Mouse (Mus musculus): ENCODE data around the gene Ppa1. TPM values are rescaled to one million over a fixed set of nuclear protein-coding genes. Genes with fewer than 3 reads are reported as not detected.
A peak's percentile ranks its signal among the peaks of the same experiment; 100 is the strongest.

Gene Ppa1
- polyA plus RNA-seq, 1 experiment from 2014 or later, result 321 TPM

DNA sequence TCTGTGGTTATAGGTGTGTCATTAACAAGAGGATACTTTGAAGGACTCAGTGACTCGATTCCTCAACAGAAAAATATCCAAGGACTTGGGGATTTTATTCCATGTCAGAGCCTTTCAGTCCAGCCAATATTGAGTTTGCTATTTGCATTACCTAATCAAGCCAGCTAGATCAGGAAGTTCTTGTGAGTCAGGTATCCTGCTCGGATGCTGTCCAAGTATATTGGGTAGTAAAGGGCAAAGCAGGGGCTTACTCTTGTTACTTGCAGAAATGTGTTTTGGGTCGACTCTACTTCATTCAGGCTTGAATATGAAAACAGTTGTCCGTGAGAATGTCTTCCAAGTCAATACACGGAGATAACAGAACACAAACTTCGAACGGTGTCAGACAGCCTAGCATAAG lies 6.3 kb downstream of the Ppa1 start:
- no peaks in the 10 kb centered on the region for H3K27me3 ChIP-seq (ENCODE audit: control insufficient read depth, insufficient read depth, low read length)
- H3K4me3 ChIP-seq (ENCODE audit: low read depth, low read length), result no peak overlapping the region
- no peak overlapping the region for H3K9ac ChIP-seq (ENCODE audit: low read length)
- no peak overlapping the region for H3K27ac ChIP-seq (replicated peaks; ENCODE audit: low read depth, low read length)
- H3K9me3 ChIP-seq (ENCODE audit: control insufficient read depth, low read length), result no peaks in the 10 kb centered on the region
- H3K36me3 ChIP-seq (ENCODE audit: control insufficient read depth, insufficient read depth, low read length), result peaks cover 4% of the 10 kb centered on the region
- no peak overlapping the region for H3K4me2 ChIP-seq (ENCODE audit: low read depth, severe bottlenecking)
- DNase-seq (ENCODE audit: low spot score) (no peak), ATAC-seq (ENCODE audit: insufficient number of reproducible peaks, low FRiP score, low TSS enrichment, low read depth) (no peak)
- no peaks in the 10 kb centered on the region for H3K4me1 ChIP-seq (ENCODE audit: control insufficient read depth, insufficient read depth, low read length)
- 92% methylated on average over 7 of the region's 7 CpGs for WGBS

DNA sequence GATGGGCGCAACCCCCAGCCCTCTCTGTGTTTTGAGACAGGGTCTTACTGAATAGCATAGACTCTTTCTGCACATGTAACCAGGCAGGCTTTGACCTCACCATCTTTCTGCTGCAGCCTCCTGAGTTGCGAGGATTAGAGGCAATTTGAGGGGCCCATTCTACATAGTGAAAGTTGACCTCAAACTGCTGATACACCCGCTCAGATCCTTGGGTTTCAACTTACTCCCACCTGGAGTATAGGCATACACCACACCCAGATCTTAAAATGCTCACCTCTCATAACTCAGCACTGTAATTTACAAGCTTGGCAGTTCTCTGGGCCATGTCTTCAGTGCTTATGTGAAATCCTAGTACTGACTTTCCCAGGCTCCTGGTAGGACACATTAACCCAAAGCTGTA lies 6.8 kb downstream of the Ppa1 start:
- no peak overlapping the region for H3K4me3 ChIP-seq (ENCODE audit: low read depth, low read length)
- H3K9ac ChIP-seq (ENCODE audit: low read length), result no peak overlapping the region
- H3K4me1 ChIP-seq (ENCODE audit: control insufficient read depth, insufficient read depth, low read length), result no peaks in the 10 kb centered on the region
- no peaks in the 10 kb centered on the region for H3K27me3 ChIP-seq (ENCODE audit: control insufficient read depth, insufficient read depth, low read length)
- no peaks in the 10 kb centered on the region for H3K9me3 ChIP-seq (ENCODE audit: control insufficient read depth, low read length)
- WGBS, result 92% methylated on average over 3 of the region's 3 CpGs
- H3K36me3 ChIP-seq (ENCODE audit: control insufficient read depth, insufficient read depth, low read length), result peaks cover 5% of the 10 kb centered on the region
- H3K4me2 ChIP-seq (ENCODE audit: low read depth, severe bottlenecking), result no peak overlapping the region
- ATAC-seq (ENCODE audit: insufficient number of reproducible peaks, low FRiP score, low TSS enrichment, low read depth) (no peak), DNase-seq (ENCODE audit: low spot score) (no peak)
- H3K27ac ChIP-seq (replicated peaks; ENCODE audit: low read depth, low read length), result no peak overlapping the region

DNA sequence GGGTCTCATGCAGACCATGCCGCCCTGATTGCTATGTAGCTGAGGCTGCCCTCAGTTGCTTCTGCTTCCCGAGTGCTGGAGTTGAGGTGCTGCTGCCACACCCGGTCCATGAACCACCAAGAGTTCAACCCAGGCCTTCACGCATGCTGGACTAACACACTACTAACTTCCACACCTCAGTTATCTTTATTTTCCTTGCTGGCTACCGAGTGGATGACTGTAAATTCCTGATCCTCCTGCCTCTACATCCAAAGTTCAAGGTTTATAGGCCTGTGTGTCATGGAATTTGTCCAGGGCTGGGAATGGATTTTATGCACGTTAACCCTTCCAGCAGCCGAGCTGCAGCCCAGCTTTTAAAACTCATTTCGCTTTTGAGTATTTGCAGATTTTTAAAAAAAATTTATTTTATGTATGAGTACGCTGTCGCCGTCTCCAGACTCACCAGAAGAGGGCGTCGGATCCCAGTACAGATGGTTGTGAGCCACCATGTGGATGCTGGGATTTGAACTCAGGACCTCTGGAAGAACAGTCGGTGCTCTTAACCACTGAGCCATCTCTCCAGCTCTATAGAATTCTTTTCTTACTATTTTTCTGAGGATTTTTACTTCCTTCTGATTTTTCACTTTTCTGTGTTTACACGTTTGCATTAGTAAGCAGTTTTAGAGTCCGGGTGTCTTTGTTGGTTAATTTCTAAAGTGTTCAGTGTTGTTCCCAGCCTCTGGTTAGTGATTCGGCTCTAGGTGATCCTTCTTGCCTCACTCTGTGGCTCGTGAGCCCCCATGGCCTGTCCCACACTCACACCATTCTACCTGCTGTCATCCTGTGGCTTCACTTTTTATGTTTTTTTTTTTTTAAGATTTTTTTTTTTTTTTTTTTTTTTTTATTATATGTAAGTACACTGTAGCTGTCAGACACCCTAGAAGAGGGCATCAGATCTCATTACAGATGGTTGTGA lies 8.9 kb downstream of the Ppa1 start:
- Histone ChIP-seq H3K4me2 (ENCODE audit: low read depth, severe bottlenecking) (no peak overlapping the region), H3K4me3 (ENCODE audit: low read depth, low read length) (no peak overlapping the region), H3K9ac (ENCODE audit: low read length) (no peak overlapping the region), H3K27ac (replicated peaks; ENCODE audit: low read depth, low read length) (no peak overlapping the region), H3K27me3 (ENCODE audit: control insufficient read depth, insufficient read depth, low read length) (no peaks in the 10 kb centered on the region), H3K36me3 (ENCODE audit: control insufficient read depth, insufficient read depth, low read length) (peaks cover 11% of the 10 kb centered on the region), H3K4me1 (ENCODE audit: control insufficient read depth, insufficient read depth, low read length) (no peaks in the 10 kb centered on the region), H3K9me3 (ENCODE audit: control insufficient read depth, low read length) (no peaks in the 10 kb centered on the region)
- no peak for ATAC-seq (ENCODE audit: insufficient number of reproducible peaks, low FRiP score, low TSS enrichment, low read depth)
- 89% methylated on average over 18 of the region's 18 CpGs for whole genome bisulfite sequencing
- DNase-seq (ENCODE audit: low spot score), result no peak

DNA sequence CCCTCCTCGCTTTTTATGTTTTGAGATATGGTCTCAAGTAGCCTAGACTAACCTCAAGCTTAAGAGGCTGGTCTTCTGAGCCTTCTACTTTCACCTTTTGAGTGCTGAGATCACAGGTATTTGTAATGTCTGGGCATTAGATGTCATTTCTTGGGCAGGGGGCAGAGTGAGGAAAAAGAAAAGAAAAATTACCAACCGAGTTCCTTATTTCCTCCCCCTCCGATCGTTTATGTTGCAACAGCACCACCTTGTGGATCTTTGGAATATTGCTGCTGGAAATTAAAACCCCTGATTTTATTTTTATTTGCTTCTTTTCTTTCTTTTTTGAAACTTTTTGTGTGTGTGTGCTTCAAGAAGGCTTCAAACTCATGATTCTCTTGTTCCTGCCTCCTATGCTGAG lies 9.6 kb downstream of the Ppa1 start:
- DNase-seq (ENCODE audit: low spot score) (peak; percentile 63), ATAC-seq (ENCODE audit: insufficient number of reproducible peaks, low FRiP score, low TSS enrichment, low read depth) (no peak)
- H3K27me3 ChIP-seq (ENCODE audit: control insufficient read depth, insufficient read depth, low read length), result no peaks in the 10 kb centered on the region
- H3K9me3 ChIP-seq (ENCODE audit: control insufficient read depth, low read length), result no peaks in the 10 kb centered on the region
- no peaks in the 10 kb centered on the region for H3K4me1 ChIP-seq (ENCODE audit: control insufficient read depth, insufficient read depth, low read length)
- no peak overlapping the region for H3K9ac ChIP-seq (ENCODE audit: low read length)
- 33% methylated on average over 4 of the region's 4 CpGs for WGBS
- no peak overlapping the region for H3K4me2 ChIP-seq (ENCODE audit: low read depth, severe bottlenecking)
- no peak overlapping the region for H3K27ac ChIP-seq (replicated peaks; ENCODE audit: low read depth, low read length)
- H3K36me3 ChIP-seq (ENCODE audit: control insufficient read depth, insufficient read depth, low read length), result peaks cover 14% of the 10 kb centered on the region
- H3K4me3 ChIP-seq (ENCODE audit: low read depth, low read length), result no peak overlapping the region

DNA sequence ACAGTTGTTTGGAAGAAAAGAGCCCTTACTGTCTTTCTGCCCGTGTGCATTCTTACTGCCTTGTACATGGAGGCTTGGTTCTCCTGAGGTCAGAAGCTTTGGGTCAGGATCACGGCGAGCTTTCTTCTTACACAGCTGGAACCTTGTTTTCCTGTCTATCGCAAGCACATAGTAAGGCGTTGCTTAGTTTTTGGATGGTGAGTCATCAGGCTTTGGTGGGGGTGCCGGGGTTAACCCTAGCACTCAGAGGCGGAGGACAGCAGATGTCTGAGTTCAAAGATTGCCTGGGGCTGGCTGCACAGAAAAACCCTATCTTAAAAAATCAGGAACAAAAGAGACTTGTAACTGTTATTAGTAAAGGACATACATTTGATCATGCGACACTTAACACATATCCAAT lies 13.5 kb downstream of the Ppa1 start:
- Histone ChIP-seq H3K4me3 (ENCODE audit: low read depth, low read length) (no peak overlapping the region), H3K9me3 (ENCODE audit: control insufficient read depth, low read length) (no peaks in the 10 kb centered on the region), H3K4me2 (ENCODE audit: low read depth, severe bottlenecking) (no peak overlapping the region), H3K9ac (ENCODE audit: low read length) (no peak overlapping the region), H3K4me1 (ENCODE audit: control insufficient read depth, insufficient read depth, low read length) (no peaks in the 10 kb centered on the region), H3K27me3 (ENCODE audit: control insufficient read depth, insufficient read depth, low read length) (no peaks in the 10 kb centered on the region), H3K36me3 (ENCODE audit: control insufficient read depth, insufficient read depth, low read length) (peaks cover 17% of the 10 kb centered on the region), H3K27ac (replicated peaks; ENCODE audit: low read depth, low read length) (no peak overlapping the region)
- DNase-seq (ENCODE audit: low spot score), result no peak
- no peak for ATAC-seq (ENCODE audit: insufficient number of reproducible peaks, low FRiP score, low TSS enrichment, low read depth)
- WGBS, result 90% methylated on average over 8 of the region's 8 CpGs

DNA sequence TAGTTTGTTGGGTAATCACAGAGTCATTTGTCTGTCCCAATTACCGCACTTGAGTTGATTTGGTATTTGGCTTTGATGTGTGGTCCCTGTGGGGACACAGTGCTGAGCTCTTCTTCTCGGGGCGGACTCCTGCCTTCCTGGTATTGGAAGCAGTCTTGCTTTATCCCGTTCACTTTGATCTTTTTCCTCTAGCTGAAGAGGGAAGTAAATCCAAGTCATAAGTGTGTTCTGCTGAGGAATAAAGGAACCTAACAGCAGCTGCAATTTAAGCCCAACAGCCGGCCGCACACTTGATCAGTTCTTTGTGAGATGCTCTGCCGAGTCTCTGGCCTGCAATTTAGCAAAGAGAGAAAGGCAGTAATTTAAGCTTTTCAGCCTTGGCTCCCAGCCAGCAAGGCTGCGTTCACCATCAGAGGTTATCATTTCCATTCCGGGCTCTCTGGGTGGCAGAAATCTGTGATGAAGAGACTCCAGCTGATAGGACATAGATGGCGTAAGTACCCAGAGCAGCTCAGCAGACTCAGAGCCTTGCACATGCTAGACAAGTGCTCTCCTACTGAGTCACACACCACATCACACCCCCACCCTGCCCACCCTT lies 14.1 kb downstream of the Ppa1 start:
- Histone ChIP-seq H3K9ac (ENCODE audit: low read length) (no peak overlapping the region), H3K9me3 (ENCODE audit: control insufficient read depth, low read length) (no peaks in the 10 kb centered on the region), H3K27me3 (ENCODE audit: control insufficient read depth, insufficient read depth, low read length) (no peaks in the 10 kb centered on the region), H3K4me2 (ENCODE audit: low read depth, severe bottlenecking) (no peak overlapping the region), H3K4me1 (ENCODE audit: control insufficient read depth, insufficient read depth, low read length) (no peaks in the 10 kb centered on the region), H3K36me3 (ENCODE audit: control insufficient read depth, insufficient read depth, low read length) (peaks cover 18% of the 10 kb centered on the region), H3K27ac (replicated peaks; ENCODE audit: low read depth, low read length) (no peak overlapping the region), H3K4me3 (ENCODE audit: low read depth, low read length) (no peak overlapping the region)
- no peak for ATAC-seq (ENCODE audit: insufficient number of reproducible peaks, low FRiP score, low TSS enrichment, low read depth)
- DNase-seq (ENCODE audit: low spot score), result no peak
- WGBS, result 77% methylated on average over 10 of the region's 10 CpGs

DNA sequence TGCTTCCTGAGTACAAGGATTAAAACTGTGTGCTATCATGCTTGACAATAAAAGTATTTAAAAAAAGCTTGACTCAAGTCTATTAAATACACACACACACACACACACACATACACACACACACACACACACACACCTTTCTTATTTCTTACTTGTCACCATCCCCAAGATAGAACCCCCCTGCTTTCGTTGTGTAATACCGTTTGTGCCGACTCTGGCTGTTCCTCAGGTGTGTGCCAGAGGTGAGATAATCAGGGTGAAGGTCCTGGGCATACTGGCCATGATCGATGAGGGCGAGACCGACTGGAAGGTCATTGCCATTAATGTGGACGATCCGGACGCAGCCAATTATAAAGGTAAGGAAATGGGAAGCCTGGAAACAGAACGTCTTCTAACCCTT lies 16.8 kb downstream of the Ppa1 start:
- Histone ChIP-seq H3K4me2 (ENCODE audit: low read depth, severe bottlenecking) (no peak overlapping the region), H3K9ac (ENCODE audit: low read length) (no peak overlapping the region), H3K4me1 (ENCODE audit: control insufficient read depth, insufficient read depth, low read length) (no peaks in the 10 kb centered on the region), H3K27ac (replicated peaks; ENCODE audit: low read depth, low read length) (no peak overlapping the region), H3K4me3 (ENCODE audit: low read depth, low read length) (no peak overlapping the region), H3K36me3 (ENCODE audit: control insufficient read depth, insufficient read depth, low read length) (peaks cover 21% of the 10 kb centered on the region), H3K9me3 (ENCODE audit: control insufficient read depth, low read length) (no peaks in the 10 kb centered on the region), H3K27me3 (ENCODE audit: control insufficient read depth, insufficient read depth, low read length) (no peaks in the 10 kb centered on the region)
- no peak for ATAC-seq (ENCODE audit: insufficient number of reproducible peaks, low FRiP score, low TSS enrichment, low read depth)
- DNase-seq (ENCODE audit: low spot score), result no peak
- WGBS, result 95% methylated on average over 10 of the region's 10 CpGs

DNA sequence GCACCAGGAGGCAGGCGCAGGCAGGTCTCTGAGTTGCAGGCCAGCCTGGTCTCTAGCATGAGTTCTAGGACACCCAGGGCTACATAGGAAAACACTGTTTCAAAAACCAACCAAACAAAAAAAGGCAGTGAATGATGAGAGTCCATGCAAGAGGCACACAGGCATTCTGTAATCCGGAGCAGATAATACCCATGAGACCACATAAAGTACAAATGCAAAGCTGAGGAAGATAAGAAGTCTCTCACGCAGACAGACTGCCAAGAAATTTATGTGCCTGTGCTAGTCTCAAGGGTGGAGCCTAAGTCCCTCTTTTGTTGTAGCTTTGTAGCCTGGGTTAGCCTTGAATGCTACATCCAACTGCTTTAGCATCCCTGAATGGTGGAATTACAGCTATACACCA lies 17.3 kb downstream of the Ppa1 start:
- Histone ChIP-seq H3K36me3 (ENCODE audit: control insufficient read depth, insufficient read depth, low read length) (peaks cover 26% of the 10 kb centered on the region), H3K4me1 (ENCODE audit: control insufficient read depth, insufficient read depth, low read length) (no peaks in the 10 kb centered on the region), H3K4me2 (ENCODE audit: low read depth, severe bottlenecking) (no peak overlapping the region), H3K27me3 (ENCODE audit: control insufficient read depth, insufficient read depth, low read length) (no peaks in the 10 kb centered on the region), H3K9ac (ENCODE audit: low read length) (no peak overlapping the region), H3K9me3 (ENCODE audit: control insufficient read depth, low read length) (no peaks in the 10 kb centered on the region), H3K27ac (replicated peaks; ENCODE audit: low read depth, low read length) (no peak overlapping the region), H3K4me3 (ENCODE audit: low read depth, low read length) (no peak overlapping the region)
- WGBS, result 98% methylated on average over 3 of the region's 3 CpGs
- DNase-seq (ENCODE audit: low spot score) (no peak), ATAC-seq (ENCODE audit: insufficient number of reproducible peaks, low FRiP score, low TSS enrichment, low read depth) (no peak)

Data from limb, embryonic 11.5 days (tissue).